Mouse (Mus musculus) frontal cortex, postnatal 25 days (tissue): ENCODE results near the gene Trak2.
"Not testable (repeated sequence)": the region's sequence is repeated elsewhere in the genome, so short reads cannot be mapped to it uniquely, and the experiment has no call there.

Experiments used
- DNase-seq, 2 experiments: peaks; one replicate each; pipeline ENCODE4 v3.0.0; 2022; ENCODE audit warnings: low spot score in 2 of 2

The Trak2 gene

GRCm38 (mm10) chr1:58953686-58954434 lies 19.4 kb downstream of the Trak2 start:
- DNase-seq = no peak

DNA sequence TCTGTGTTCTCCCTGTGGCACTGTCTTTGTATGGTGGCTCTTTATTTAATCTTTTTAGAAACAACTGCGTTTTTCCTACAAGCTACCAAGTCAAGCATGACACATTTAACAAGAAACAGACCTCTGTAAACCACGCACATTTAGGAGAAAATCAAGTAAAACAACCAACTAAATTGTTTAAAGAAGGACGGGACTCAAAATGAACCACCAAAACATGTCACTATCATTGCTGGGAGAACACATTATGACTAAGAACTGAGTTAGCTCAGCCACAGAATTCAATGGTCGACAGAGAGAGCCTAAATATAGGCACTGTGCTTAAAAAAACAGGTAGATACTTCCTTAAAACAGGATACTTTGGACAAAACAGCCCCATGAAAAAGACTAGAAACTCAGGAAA lies 20.2 kb downstream of the Trak2 start:
- DNase-seq = no peak

GRCm38 (mm10) chr1:58952526-58952925 lies 20.7 kb downstream of the Trak2 start:
- DNase-seq = no peak

DNA sequence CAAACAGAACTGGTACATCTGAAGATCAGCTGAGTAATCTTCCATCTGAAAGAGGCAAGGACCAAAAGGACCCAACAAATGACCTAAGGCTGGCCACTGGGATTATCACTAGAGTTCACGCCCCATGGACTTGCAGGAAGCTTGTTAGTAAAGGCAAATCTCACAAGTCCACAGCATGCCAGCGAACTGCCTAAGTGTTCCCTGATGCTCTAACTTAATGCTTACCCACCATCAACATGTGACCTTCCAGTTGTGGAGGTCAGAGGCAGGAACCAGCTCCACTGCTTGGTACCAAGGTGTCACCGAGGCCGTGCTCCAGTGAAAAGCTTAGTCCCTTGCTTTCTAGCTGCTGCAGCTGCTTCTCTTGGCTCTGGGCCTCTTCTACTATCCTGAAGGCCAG lies 21.4 kb downstream of the Trak2 start:
- no peak for DNase-seq

- DNase-seq = no peak
These were observed 22.2 kb downstream of the Trak2 start for GRCm38 (mm10) chr1:58950899-58951648.

DNA sequence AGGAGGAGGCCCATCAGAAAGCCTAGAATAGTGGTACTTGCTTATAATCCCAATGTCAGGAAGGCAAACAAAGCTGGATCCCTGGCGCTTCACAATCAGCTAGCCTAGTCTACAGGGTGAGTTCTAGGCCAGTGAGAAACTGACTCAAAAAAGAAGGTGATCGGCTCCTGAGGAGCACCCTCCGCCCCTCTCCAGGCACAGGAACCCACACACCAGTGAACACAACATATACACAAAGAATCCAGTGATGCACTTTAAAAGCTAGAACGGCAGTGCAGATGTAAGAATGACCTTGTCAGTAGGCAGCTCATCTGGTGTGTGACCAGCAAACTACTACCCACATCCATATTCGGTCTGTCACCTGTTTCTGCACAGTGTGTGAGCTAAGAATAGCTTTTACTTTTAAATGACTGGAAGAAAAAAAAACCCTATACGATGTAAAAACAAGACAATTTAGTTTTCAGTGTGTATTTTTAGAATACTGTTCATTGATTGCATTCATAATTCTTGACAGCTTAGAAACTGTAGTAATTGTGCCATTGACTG lies 23.6 kb downstream of the Trak2 start:
- no peak for DNase-seq

- DNase-seq = no peak
These were observed 26.5 kb downstream of the Trak2 start for GRCm38 (mm10) chr1:58946718-58947117.

GRCm38 (mm10) chr1:58945960-58946670 lies 27.1 kb downstream of the Trak2 start:
- no peak for DNase-seq

- DNase-seq = no peak
These were observed 27.7 kb downstream of the Trak2 start for GRCm38 (mm10) chr1:58945523-58945922.

DNA sequence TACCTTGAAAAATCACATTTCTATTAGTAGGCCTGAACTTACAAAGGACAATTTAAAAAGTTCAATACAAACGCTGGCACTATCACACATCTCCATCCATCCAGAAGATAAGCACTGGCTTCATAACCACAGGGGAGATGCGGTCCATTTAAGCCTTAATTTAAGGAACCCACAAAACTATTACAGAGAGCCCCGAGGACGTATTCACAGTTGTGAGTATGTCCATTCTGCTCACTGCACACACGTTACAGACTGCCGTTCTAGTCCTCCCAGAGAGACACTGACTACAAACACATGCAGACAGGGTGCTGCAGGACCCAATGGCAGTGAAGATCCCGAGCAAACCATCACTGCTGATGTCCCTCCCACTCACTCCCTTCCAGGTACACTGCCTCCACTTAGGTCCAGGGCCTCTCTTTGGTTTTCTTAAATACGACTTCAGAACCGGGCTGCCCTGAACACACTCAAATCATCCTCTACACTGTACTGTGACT lies 35.6 kb downstream of the Trak2 start:
- DNase-seq = no peak

- DNase-seq = no peak
These were observed 36.3 kb downstream of the Trak2 start for GRCm38 (mm10) chr1:58936746-58937605.

- no peak for DNase-seq
These were observed 46.6 kb downstream of the Trak2 start for GRCm38 (mm10) chr1:58926664-58927063.

GRCm38 (mm10) chr1:58917566-58917965 lies 55.7 kb downstream of the Trak2 start:
- DNase-seq = no peak

GRCm38 (mm10) chr1:58909636-58910272 lies 63.5 kb downstream of the Trak2 start:
- DNase-seq = no peak

DNA sequence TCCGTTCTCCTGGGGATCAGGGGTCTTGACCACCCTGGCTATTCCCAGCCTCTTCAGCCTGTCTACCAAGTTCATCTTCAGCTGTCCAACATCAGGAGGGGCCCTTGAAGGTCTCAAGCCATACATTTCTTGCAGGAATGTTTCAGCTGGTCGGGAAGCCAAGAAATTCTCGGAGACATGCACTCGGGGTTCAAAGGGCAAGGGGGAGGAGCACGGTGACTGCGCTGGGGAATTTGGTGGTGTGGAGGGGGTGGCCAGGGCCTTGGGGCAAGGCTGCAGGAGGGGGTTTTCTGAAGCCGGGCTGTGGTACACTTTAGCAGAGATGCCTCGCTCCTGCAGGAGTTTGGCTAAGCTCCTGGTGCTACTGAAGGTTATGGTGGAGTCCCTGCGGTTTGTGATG lies 69.5 kb downstream of the Trak2 start:
- DNase-seq = no peak

- not testable (repeated sequence) for DNase-seq
These were observed 75.7 kb downstream of the Trak2 start for GRCm38 (mm10) chr1:58897561-58897960.

DNA sequence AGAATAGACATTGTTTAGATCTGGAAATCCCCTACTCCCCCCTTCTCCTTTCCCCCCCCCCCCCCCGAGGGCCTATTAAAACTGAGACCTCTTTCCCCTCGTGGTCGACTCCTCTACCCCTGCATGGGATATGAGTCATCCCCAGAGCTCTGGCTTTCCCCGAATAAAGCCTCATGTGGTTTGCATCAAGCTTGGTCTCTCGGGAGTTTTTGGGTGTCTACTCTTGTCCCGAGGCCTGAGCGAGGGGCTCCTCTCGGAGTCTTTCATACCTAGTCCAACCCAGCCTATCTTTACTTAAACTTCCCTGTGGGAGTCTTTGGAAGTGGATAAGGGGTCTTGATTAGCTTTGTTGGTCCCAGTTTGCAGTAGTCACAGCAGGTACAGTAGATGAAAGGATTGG lies 80.8 kb downstream of the Trak2 start:
- DNase-seq = not testable (repeated sequence)

GRCm38 (mm10) chr1:58891481-58892170 lies 81.6 kb downstream of the Trak2 start:
- DNase-seq = not testable (repeated sequence)

DNA sequence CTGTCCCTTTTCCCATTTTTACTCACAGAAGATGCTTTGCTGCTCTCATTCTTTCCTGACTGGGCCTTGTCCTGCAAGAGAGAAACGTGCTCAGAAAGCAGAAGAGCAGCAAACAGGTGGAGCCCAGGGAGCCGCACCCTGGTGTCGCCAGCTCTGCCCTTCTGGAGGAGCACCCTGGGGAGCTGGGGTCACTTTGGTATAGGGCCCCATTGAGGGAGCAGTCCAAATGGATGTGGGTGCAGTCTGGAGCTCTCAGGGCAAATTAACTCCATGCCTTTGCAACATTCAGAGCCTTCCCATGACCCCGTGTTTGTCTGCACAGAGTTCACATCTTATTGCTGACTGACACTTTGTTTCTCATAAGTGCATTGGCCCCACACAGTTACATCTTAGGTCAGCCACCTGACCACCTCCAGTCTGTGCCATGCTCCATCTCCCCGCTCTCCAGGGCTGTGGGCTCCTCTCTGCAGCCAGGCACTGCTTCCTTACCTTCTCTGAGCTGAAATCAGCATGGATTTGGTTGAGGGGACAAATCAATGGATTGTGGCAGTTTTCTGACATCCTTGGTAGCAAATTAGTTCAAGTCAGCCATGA lies 82.4 kb downstream of the Trak2 start:
- not testable (repeated sequence) for DNase-seq
